Mouse (Mus musculus): ENCODE results near the gene Batf. TPM values are rescaled to one million over a fixed set of nuclear protein-coding genes. Genes with fewer than 3 reads are reported as not detected.
A peak's percentile ranks its signal among the peaks of the same experiment; 100 is the strongest.

Gene Batf
- polyA plus RNA-seq, 1 experiment from 2014 or later, result 3.3 TPM

- Histone ChIP-seq H3K9ac (no peak overlapping the region), H3K27ac (no peak overlapping the region), H3K36me3 (no peaks in the 10 kb centered on the region), H3K4me1 (no peaks in the 10 kb centered on the region), H3K4me3 (no peak overlapping the region), H3K4me2 (replicated peaks) (no peak overlapping the region), H3K27me3 (no peaks in the 10 kb centered on the region), H3K9me3 (no peaks in the 10 kb centered on the region)
- 87% methylated on average over 3 of the region's 3 CpGs for WGBS
- no peak for ATAC-seq (ENCODE audit: low FRiP score, low read depth)
Observed at GRCm38 (mm10) chr12:85736960-85737359, 50.5 kb downstream of the Batf start.

GRCm38 (mm10) chr12:85745827-85746695, 59.6 kb downstream of the Batf start, which contains the start of gene Flvcr2:
Gene Flvcr2 (plus strand): TSS chr12:85746539.
- peaks cover 15% of the 10 kb centered on the region for H3K27me3 ChIP-seq
- H3K9ac ChIP-seq, result peak within 1 kb of the TSS; percentile 57
- H3K4me3 ChIP-seq, result peak within 1 kb of the TSS; percentile 54
- 1% methylated on average over 51 of the region's 51 CpGs for WGBS
- no peaks in the 10 kb centered on the region for H3K36me3 ChIP-seq
- peak within 1 kb of the TSS; percentile 94 for H3K4me2 ChIP-seq (replicated peaks)
- H3K9me3 ChIP-seq, result no peaks in the 10 kb centered on the region
- peak within 1 kb of the TSS; percentile 58; the same call in 1 of the 2 replicates for H3K27ac ChIP-seq
- H3K4me1 ChIP-seq, result peaks cover 8% of the 10 kb centered on the region
- ATAC-seq (ENCODE audit: low FRiP score, low read depth), result peak; percentile 89

DNA sequence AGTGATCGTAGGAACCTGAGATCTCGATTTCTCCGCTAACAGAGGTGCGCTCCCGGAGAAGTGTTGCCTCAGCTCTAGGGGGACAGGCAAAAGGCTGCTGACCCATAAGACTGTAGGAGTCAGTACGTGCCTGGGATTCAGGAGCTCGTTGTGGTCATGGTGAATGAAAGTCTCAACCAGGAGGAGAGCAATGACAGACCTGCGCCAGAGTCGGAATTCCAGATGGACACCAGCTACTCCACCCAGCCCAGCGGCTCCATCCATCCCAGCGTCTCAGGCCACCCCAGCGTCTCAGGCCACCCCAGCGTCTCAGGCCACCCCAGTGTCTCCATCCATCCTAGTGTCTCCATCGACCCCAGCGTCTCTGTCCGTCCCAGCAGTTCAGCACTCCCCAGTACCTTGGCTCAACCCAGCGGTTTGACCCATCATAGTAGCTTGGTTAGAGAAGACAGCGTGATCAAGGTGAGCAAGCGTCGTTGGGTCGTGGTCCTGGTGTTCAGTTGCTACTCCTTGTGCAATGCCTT, 60.3 kb downstream of the Batf start:
- peaks cover 15% of the 10 kb centered on the region for H3K27me3 ChIP-seq
- H3K4me1 ChIP-seq, result peaks cover 8% of the 10 kb centered on the region
- H3K9me3 ChIP-seq, result no peaks in the 10 kb centered on the region
- no peak overlapping the region for H3K27ac ChIP-seq
- ATAC-seq (ENCODE audit: low FRiP score, low read depth), result peak; percentile 37; the same call in 1 of the 2 replicates
- H3K4me3 ChIP-seq, result peak overlapping the region; percentile 54
- 20% methylated on average over 21 of the region's 21 CpGs for WGBS
- H3K36me3 ChIP-seq, result no peaks in the 10 kb centered on the region
- peak overlapping the region; percentile 54 for H3K9ac ChIP-seq
- H3K4me2 ChIP-seq (replicated peaks), result peak overlapping the region; percentile 94

GRCm38 (mm10) chr12:85747343-85747742, 60.9 kb downstream of the Batf start:
- WGBS, result 85% methylated on average over 10 of the region's 10 CpGs
- ATAC-seq (ENCODE audit: low FRiP score, low read depth), result no peak
- peak overlapping the region; percentile 94 for H3K4me2 ChIP-seq (replicated peaks)
- H3K36me3 ChIP-seq, result no peaks in the 10 kb centered on the region
- no peak overlapping the region for H3K9ac ChIP-seq
- peak overlapping the region; percentile 54; the same call in 1 of the 2 replicates for H3K4me3 ChIP-seq
- H3K4me1 ChIP-seq, result peaks cover 8% of the 10 kb centered on the region
- no peak overlapping the region for H3K27ac ChIP-seq
- peaks cover 15% of the 10 kb centered on the region for H3K27me3 ChIP-seq
- H3K9me3 ChIP-seq, result no peaks in the 10 kb centered on the region

GRCm38 (mm10) chr12:85749861-85750260, 63.4 kb downstream of the Batf start:
- no peaks in the 10 kb centered on the region for H3K36me3 ChIP-seq
- no peak overlapping the region for H3K4me3 ChIP-seq
- no peak overlapping the region for H3K27ac ChIP-seq
- no peaks in the 10 kb centered on the region for H3K9me3 ChIP-seq
- H3K4me1 ChIP-seq, result peaks cover 8% of the 10 kb centered on the region
- no peak overlapping the region for H3K9ac ChIP-seq
- no peak overlapping the region for H3K4me2 ChIP-seq (replicated peaks)
- no peak for ATAC-seq (ENCODE audit: low FRiP score, low read depth)
- 87% methylated on average over 9 of the region's 9 CpGs for WGBS
- peaks cover 11% of the 10 kb centered on the region for H3K27me3 ChIP-seq

- H3K4me3 ChIP-seq, result no peak overlapping the region
- peaks cover 5% of the 10 kb centered on the region for H3K27me3 ChIP-seq
- WGBS, result 86% methylated on average over 6 of the region's 6 CpGs
Observed at GRCm38 (mm10) chr12:85752116-85752515, 65.6 kb downstream of the Batf start.

GRCm38 (mm10) chr12:85753223-85753622, 66.8 kb downstream of the Batf start:
- WGBS, result 42% methylated on average over 2 of the region's 2 CpGs
- H3K4me3 ChIP-seq, result no peak overlapping the region

More at GRCm38 (mm10) chr12:85752116-85752515, 65.6 kb downstream of the Batf start:
- no peak overlapping the region for H3K4me2 ChIP-seq (replicated peaks)
- no peak overlapping the region for H3K9ac ChIP-seq
- H3K27ac ChIP-seq, result no peak overlapping the region
- H3K36me3 ChIP-seq, result no peaks in the 10 kb centered on the region
- no peak for ATAC-seq (ENCODE audit: low FRiP score, low read depth)
- H3K9me3 ChIP-seq, result no peaks in the 10 kb centered on the region
- peaks cover 2% of the 10 kb centered on the region; the same call in 1 of the 2 replicates for H3K4me1 ChIP-seq

DNA sequence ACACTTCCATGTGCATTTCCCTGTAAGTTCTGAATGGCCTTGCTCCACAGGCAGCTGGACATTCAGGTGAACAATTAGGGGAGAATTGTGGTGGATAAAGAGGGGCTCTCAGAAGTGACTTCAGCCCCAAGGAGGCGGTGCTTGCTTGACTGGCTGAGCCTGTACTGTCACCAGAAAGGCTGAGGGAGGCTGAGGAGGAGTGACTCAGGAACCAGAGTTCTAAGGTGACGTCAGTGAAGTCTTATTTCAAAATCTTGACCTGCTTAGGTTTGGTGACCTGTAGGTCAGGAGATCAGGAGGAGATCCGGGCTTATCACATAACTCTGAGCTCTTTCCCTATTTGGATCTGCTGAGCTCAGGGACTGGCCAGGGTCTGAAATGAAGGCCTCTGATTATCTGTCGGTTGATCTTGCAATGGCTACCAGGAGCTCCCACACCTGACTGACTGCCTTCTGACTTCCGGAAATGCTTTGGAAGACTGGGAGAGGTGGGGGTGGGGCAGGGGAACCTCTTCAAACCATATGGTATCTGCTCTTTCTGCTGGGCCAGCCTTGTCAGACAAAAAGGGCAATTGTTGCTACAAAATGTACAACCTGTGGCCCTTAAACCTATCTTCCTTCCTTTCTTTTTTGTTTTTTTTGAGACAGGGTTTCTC, 68.3 kb downstream of the Batf start:
- no peaks in the 10 kb centered on the region for H3K27me3 ChIP-seq
- no peak for ATAC-seq (ENCODE audit: low FRiP score, low read depth)

More at GRCm38 (mm10) chr12:85753223-85753622, 66.8 kb downstream of the Batf start:
- Histone ChIP-seq H3K27ac (no peak overlapping the region), H3K27me3 (no peaks in the 10 kb centered on the region), H3K4me2 (replicated peaks) (no peak overlapping the region), H3K9ac (no peak overlapping the region), H3K36me3 (no peaks in the 10 kb centered on the region), H3K9me3 (no peaks in the 10 kb centered on the region), H3K4me1 (no peaks in the 10 kb centered on the region)
- no peak for ATAC-seq (ENCODE audit: low FRiP score, low read depth)

GRCm38 (mm10) chr12:85756455-85756854, 70.0 kb downstream of the Batf start:
- H3K9ac ChIP-seq, result no peak overlapping the region
- H3K4me3 ChIP-seq, result no peak overlapping the region
- no peaks in the 10 kb centered on the region for H3K36me3 ChIP-seq
- 83% methylated on average over 3 of the region's 3 CpGs for WGBS
- no peaks in the 10 kb centered on the region for H3K9me3 ChIP-seq
- no peak for ATAC-seq (ENCODE audit: low FRiP score, low read depth)
- no peaks in the 10 kb centered on the region for H3K4me1 ChIP-seq
- H3K27ac ChIP-seq, result no peak overlapping the region
- no peaks in the 10 kb centered on the region for H3K27me3 ChIP-seq
- no peak overlapping the region for H3K4me2 ChIP-seq (replicated peaks)

More for the DNA sequence above, 68.3 kb downstream of the Batf start:
- H3K36me3 ChIP-seq, result no peaks in the 10 kb centered on the region
- no peaks in the 10 kb centered on the region for H3K9me3 ChIP-seq
- no peak overlapping the region for H3K4me2 ChIP-seq (replicated peaks)
- no peak overlapping the region for H3K4me3 ChIP-seq
- H3K4me1 ChIP-seq, result no peaks in the 10 kb centered on the region
- WGBS, result 63% methylated on average over 5 of the region's 5 CpGs
- no peak overlapping the region for H3K9ac ChIP-seq
- H3K27ac ChIP-seq, result no peak overlapping the region

DNA sequence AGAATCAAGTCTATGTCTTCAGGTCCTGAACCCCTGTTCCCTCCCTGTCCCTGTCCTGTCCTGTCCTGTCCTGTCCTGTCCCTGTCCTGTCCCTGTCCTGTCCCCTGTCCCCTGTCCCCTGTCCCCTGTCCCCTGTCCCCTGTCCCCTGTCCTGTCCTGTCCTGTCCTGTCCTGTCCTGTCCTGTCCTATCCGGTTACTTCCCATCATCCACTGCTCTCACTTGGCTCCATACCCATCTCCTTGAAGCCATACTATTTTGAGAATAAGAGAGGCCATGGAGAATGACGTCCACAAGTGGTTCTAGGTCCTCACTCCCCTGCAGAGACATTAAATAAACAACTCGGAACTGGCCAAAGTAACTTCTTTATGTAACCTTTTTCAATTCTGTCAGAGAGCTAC, 70.6 kb downstream of the Batf start:
- no peaks in the 10 kb centered on the region for H3K36me3 ChIP-seq
- H3K9me3 ChIP-seq, result no peaks in the 10 kb centered on the region
- no peak overlapping the region for H3K4me3 ChIP-seq
- no peak overlapping the region for H3K9ac ChIP-seq
- no peak for ATAC-seq (ENCODE audit: low FRiP score, low read depth)
- H3K27ac ChIP-seq, result no peak overlapping the region
- H3K27me3 ChIP-seq, result no peaks in the 10 kb centered on the region
- no peaks in the 10 kb centered on the region for H3K4me1 ChIP-seq
- 69% methylated on average over 3 of the region's 3 CpGs for WGBS
- no peak overlapping the region for H3K4me2 ChIP-seq (replicated peaks)

All from limb, embryonic 13.5 days (tissue).